Mouse (Mus musculus) limb, embryonic 10.5 days (tissue): ENCODE results near the gene Cxcr5. TPM values are rescaled to one million over a fixed set of nuclear protein-coding genes. Genes with fewer than 3 reads are reported as not detected.

Experiments used
- DNase-seq: peaks from one replicate; pipeline ENCODE4 v3.0.0-alpha.2; 2017; ENCODE audit warnings: low spot score
- H3K27ac ChIP-seq: fragments of 300-500 bp; sonication (generic); 2 replicates; pipeline ENCODE4 v1.5.1; 2016; ENCODE audit warnings: mild to moderate bottlenecking
- H3K27me3 ChIP-seq: fragments of 300-500 bp; sonication (generic); 2 replicates; pipeline ENCODE4 v1.6.1; 2016; ENCODE audit warnings: low read depth, mild to moderate bottlenecking; ENCODE audit not compliant: poor library complexity, severe bottlenecking
- H3K36me3 ChIP-seq: fragments of 300-500 bp; sonication (generic); 2 replicates; pipeline ENCODE4 v1.6.1; 2016; ENCODE audit warnings: mild to moderate bottlenecking, moderate library complexity
- H3K4me1 ChIP-seq: fragments of 300-500 bp; sonication (generic); 2 replicates; pipeline ENCODE4 v1.6.1; 2016
- H3K4me3 ChIP-seq: fragments of 300-500 bp; sonication (generic); 2 replicates; pipeline ENCODE4 v1.5.1; 2016; ENCODE audit warnings: mild to moderate bottlenecking, moderate library complexity
- H3K9me3 ChIP-seq: fragments of 300-500 bp; sonication (generic); replicated peaks from 2 replicates; pipeline ENCODE4 v1.6.1; 2016; ENCODE audit warnings: mild to moderate bottlenecking
- WGBS: fragments of 180-500 bp; shearing (Covaris S2); methylation state at CpG from one replicate; pipeline ENCODE4 v1.1.7; 2016; 5-methylcytosine and 5-hydroxymethylcytosine counted together
- polyA plus RNA-seq: library from polyadenylated mRNA; unstranded; fragments of >200 nt; fragmentation: Nextera tagmentation; extraction: Ambion mirVana; gene quantifications from 2 replicates; pipeline ENCODE4 v1.2.1, GENCODE M21; 2016

Gene Cxcr5
- polyA plus RNA-seq, 1 experiment from 2014 or later = not detected

DNA sequence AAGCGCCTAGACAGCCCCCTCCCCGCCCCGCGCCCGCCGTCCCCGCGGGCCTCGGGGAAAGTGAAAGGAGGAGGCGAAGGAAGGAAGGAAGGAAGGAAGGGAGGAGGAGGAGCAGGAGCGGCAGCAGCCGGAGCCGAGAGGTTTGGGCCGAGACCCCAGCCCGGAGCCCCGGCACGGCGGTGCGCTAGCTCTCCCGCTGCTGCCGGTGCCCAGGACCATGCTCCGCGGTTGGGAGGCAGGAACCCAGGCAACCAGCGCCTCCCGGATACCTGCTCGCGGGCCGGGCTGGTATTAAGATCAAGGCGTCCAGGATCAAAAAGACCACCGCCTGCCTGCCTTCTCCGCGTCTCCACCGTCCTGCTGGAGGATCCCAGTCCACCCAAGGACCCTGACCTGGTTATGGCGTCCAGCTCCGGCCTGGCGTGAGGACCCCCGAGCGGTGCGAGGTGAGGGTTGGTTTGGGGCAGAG, 78.6 kb downstream of the Cxcr5 start:
- peak overlapping the region; percentile 96 for H3K27ac ChIP-seq
- H3K27me3 ChIP-seq = no peaks in the 10 kb centered on the region
- no peaks in the 10 kb centered on the region for H3K9me3 ChIP-seq
- H3K4me1 ChIP-seq = peaks cover 85% of the 10 kb centered on the region
- DNase-seq = no peak
- H3K4me3 ChIP-seq = peak overlapping the region; percentile 94
- under 1% methylated on average over 39 of the region's 39 CpGs for WGBS
- H3K36me3 ChIP-seq = no peaks in the 10 kb centered on the region

DNA sequence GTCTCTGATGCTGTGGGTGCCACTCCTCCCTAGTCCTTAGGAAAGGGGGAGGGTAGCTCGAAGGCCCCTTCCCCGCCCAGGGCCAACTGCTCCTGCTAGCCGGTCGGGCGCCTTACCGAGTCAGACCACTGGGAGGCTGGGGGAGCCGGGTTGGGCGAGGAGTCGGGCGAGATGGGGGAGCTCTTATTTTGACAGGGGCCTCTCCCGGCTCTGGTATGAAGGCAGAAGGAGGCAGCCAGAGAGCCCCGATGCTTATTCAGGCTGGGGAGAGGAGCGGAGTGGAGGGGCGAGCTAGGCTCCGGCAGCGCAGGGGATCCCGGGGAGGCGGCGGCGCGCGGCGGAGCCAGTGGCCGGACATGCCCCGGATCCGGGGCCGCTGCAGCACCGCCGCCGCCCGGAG, 79.1 kb downstream of the Cxcr5 start, which contains the start of gene Bcl9l:
Gene Bcl9l (plus strand): TSS at position 274 of the 400 bp plus-strand sequence.
- Histone ChIP-seq H3K27me3 (no peaks in the 10 kb centered on the region), H3K36me3 (no peaks in the 10 kb centered on the region), H3K4me1 (peaks cover 85% of the 10 kb centered on the region), H3K4me3 (peak within 1 kb of the TSS; percentile 94), H3K9me3 (no peaks in the 10 kb centered on the region), H3K27ac (peak within 1 kb of the TSS; percentile 96)
- under 1% methylated on average over 31 of the region's 31 CpGs for WGBS
- DNase-seq = peak; percentile 99

DNA sequence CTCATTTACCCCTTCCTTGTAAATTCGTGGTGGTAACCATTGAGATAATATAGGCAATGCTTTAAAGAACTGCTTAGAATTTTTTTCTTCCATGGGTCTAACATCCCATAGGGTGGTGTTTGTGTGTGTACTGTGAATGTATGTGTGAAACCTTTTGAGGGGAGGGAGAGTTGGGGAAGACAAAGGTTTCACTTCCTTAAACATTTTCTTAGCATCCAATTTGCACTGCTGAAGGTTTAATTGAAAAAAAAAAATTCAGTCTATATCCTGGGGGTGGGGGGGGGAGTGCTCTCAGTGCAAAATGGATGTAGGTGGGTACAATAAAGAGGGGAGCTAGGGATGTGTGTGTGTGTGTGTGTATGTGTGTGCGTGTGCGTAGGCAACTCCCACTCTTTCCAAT, 79.6 kb downstream of the Cxcr5 start:
- H3K4me1 ChIP-seq = peaks cover 85% of the 10 kb centered on the region
- no peaks in the 10 kb centered on the region for H3K27me3 ChIP-seq
- H3K36me3 ChIP-seq = no peaks in the 10 kb centered on the region
- no peaks in the 10 kb centered on the region for H3K9me3 ChIP-seq
- peak overlapping the region; percentile 96 for H3K27ac ChIP-seq
- no peak for DNase-seq
- H3K4me3 ChIP-seq = peak overlapping the region; percentile 94
- WGBS = 7% methylated on average over 3 of the region's 3 CpGs

DNA sequence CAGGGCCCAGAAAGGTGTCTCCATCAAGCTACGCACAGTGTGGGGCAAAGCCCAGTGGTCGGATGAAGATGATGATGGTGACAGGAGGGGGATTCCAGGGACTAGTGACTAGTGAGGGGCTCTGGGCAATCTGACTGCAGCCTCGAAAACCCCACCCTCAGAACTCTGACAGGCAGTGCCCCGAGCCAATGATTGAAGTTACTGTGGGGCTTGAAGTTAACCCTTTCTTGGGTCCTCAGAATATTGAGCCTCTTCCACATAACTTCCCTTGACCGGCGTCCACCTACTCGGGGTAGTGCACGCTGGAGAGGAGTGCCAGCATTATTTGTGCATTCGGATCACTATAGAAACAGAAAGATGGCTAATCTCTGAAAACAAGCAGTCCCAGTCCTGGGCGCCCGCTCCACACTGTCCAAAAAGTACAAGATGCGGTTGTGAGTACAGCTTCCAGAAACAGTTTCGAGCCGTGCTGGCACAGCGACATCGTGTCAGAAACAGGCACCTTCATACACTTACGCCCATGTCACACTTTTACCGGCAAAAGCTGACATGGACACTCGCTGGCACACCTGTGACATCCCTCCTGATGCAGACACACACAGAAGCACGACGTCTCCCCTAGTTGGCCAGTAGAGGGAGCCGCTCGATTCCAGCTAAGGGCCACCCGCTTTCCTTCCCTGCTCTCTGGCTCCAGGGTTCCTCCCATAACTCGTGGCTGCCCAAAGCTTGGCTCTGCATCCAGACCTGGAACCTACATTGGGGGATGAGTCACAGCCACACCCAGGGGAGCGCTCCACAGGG, 81.8 kb downstream of the Cxcr5 start:
- peak overlapping the region; percentile 84 for H3K4me3 ChIP-seq
- H3K27ac ChIP-seq = peak overlapping the region; percentile 98
- H3K4me1 ChIP-seq = peaks cover 62% of the 10 kb centered on the region
- DNase-seq = peak; percentile 85
- no peaks in the 10 kb centered on the region for H3K27me3 ChIP-seq
- under 1% methylated on average over 26 of the region's 26 CpGs for WGBS
- no peaks in the 10 kb centered on the region for H3K9me3 ChIP-seq
- H3K36me3 ChIP-seq = no peaks in the 10 kb centered on the region

DNA sequence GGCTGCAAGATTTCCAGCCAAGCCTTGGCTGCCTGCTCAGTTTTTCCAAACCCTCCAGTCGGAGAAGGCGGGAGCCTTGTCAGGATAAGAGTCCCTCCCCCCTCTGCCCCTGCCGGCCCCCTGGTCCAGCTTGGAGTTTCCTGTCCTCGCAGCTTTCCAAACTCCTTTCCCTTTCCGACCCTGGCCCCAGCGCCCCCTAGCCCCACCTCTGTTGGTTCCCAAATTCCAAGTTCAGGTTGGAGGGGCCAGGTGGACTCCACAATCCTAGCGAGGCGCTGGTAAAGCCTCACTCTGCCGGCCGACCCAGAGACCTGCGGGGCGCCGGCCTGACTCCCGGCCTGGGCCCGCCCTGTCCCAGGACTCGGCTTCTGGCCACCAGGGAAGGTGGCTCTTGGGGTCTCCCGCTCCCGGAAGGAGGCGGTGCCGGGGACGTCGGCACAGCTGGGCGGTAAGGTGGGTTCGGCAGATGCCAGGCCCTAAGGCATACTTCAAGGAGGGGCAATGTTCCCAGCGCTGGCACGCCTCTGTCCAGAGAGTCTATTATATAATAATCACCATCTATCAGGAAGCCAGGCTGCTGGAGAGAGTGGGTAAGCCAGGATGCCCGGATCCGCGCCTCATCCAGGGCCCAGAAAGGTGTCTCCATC, 82.6 kb downstream of the Cxcr5 start:
- H3K27me3 ChIP-seq = no peaks in the 10 kb centered on the region
- peak overlapping the region; percentile 98 for H3K27ac ChIP-seq
- H3K4me1 ChIP-seq = peaks cover 55% of the 10 kb centered on the region
- WGBS = under 1% methylated on average over 29 of the region's 29 CpGs
- DNase-seq = peak; percentile 95
- peak overlapping the region; percentile 84 for H3K4me3 ChIP-seq
- H3K36me3 ChIP-seq = no peaks in the 10 kb centered on the region
- no peaks in the 10 kb centered on the region for H3K9me3 ChIP-seq

DNA sequence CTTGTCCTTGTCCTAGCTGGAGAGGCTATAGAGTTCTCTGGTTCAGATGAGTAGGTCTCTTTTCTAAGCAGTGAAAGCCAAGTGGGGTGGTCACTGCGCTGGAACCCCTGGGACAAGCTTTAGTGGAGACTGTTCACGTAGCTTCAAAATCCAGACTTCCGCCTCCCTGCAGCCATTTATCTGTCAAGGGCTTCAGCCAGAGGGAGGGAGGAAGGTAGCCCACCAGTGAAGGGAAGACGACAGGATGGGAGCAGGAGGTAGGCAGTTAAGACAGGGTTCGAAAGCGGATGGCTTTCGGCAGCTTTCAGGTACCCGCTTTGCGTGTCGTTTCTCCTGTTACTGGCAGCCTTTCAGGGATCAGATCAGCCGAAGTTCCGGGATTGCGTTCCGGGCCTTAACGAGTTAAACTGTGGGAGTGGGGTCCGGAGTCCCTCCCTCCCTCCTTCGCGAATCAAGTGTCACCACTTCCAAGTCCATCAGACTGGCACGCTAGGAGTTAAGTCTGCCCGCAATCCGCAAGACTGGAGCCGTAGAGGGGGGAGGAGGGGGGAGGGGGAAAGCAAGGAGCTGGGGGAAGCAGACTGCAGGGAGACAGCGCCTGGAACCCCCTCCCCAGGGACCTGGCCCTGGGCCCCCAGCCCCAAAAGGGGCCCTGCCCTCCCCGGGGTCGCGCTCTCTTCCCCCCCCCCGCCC, 83.3 kb downstream of the Cxcr5 start:
- H3K27ac ChIP-seq = peak overlapping the region; percentile 98
- H3K4me1 ChIP-seq = peaks cover 48% of the 10 kb centered on the region
- peak; percentile 92 for DNase-seq
- under 1% methylated on average over 24 of the region's 27 CpGs for WGBS
- H3K27me3 ChIP-seq = no peaks in the 10 kb centered on the region
- peak overlapping the region; percentile 84 for H3K4me3 ChIP-seq
- no peaks in the 10 kb centered on the region for H3K9me3 ChIP-seq
- no peaks in the 10 kb centered on the region for H3K36me3 ChIP-seq

DNA sequence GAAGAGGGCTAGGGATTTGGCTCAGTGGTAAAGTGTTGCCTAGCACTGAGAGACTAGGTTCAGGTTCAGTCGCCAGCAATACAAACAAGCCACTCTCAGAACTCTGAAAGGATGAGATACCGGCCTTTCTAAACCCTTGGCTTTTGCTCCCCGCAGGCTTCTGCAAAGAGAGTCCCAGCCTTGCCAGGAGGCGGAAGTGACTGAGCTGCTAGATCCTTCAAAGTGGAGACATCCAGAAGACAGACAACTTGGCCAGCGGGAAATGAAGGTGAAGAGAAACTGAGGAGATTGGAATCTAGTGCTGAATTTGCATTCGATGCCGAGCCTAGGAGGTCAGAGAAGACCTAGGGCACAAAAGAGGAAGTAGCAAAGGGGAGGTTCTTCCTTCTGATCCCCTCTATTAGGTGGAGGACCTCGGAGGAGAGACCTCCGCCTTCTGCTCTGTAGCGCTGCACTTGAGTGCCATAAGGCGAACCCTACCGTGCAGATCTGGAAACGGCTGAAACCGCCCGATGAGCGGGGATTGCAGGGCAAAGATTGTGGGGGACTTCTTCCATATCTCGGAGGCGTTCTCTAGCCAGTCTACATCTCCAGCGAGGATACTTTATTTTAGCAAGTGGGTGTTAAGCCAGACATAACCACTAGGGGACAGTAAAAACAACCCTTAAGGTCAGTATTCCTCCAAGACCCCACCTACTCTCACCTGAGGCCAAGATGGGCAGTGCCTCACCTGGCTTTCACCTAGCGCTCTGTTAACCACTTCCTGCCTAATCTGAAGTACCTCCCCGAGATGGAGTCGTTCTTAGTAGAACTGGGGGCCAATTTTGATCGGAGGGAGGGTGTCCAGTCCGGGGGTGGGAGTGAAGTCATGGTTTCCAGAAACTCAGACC, 84.1 kb downstream of the Cxcr5 start:
- Histone ChIP-seq H3K36me3 (no peaks in the 10 kb centered on the region), H3K27me3 (no peaks in the 10 kb centered on the region), H3K27ac (peak overlapping the region; percentile 98), H3K9me3 (no peaks in the 10 kb centered on the region), H3K4me1 (peaks cover 46% of the 10 kb centered on the region), H3K4me3 (peak overlapping the region; percentile 84)
- peak; percentile 60 for DNase-seq
- 4% methylated on average over 24 of the region's 24 CpGs for WGBS

DNA sequence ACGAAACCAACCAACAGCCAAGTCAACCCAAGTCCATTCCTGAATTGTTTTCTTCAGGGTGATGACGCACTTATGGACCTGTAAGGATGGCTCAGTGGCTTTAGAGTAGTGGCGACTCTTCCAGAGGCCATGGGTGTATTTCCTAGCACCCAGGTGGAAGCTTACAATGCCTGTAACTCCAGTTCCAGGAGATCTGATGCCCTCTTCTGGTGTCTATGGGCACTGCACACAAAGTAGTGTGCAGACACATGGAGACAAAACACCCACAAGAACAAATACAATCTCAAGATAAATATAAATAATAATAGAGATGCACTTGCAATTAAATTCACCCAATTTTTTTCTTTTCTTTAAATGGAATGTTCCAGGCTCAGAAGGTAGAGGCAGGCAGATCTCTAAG, 85.7 kb downstream of the Cxcr5 start:
- WGBS = 93% methylated on average over 3 of the region's 3 CpGs
- DNase-seq = no peak
- Histone ChIP-seq H3K4me1 (peaks cover 34% of the 10 kb centered on the region), H3K4me3 (no peak overlapping the region), H3K27ac (no peak overlapping the region), H3K36me3 (no peaks in the 10 kb centered on the region), H3K9me3 (no peaks in the 10 kb centered on the region), H3K27me3 (no peaks in the 10 kb centered on the region)

DNA sequence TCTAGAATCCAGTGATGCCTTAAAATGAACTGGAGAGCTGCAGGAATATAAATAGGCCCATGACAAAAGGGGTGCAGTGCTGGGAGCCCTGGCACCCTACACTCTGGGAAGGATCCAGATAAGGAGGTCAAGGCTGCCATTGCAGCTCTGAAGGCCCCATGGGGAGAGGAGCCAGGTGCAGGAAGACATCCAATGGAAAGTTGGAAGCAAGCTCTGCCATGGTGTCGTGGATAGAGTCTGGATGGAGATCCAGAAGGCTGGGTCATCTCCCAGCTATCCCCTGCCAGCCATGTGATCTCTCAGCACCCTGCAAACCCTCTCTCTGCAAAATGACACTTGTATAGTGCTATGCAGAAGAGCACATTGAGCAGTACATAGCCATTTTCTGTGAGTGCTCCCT, 87.3 kb downstream of the Cxcr5 start:
- Histone ChIP-seq H3K27ac (no peak overlapping the region), H3K27me3 (peaks cover under 1% of the 10 kb centered on the region; the same call in 1 of the 2 replicates), H3K4me1 (peaks cover 20% of the 10 kb centered on the region), H3K9me3 (no peaks in the 10 kb centered on the region), H3K36me3 (no peaks in the 10 kb centered on the region), H3K4me3 (no peak overlapping the region)
- 43% methylated on average over 1 of the region's 1 CpGs for WGBS
- DNase-seq = no peak

DNA sequence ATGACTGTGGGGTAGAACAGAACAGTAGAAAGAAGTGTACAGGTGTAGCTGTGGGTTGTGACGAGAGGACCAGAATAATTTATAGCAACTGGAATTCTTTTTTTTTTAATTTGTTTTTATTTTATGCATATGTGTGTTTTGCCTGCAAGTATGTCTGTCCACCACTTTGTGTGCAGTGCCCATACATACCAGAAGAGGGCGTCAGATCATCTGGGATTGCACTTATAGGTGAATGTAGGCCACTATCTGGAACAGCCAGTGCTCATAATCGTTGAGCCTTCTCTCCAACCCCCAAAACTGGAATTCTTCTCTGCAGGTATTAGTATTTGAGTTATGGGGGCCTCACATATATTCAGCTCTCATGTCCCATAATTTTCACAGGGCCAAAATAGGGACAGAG, 88.5 kb downstream of the Cxcr5 start:
- H3K27me3 ChIP-seq = peaks cover 11% of the 10 kb centered on the region
- 66% methylated on average over 3 of the region's 3 CpGs for WGBS
- peaks cover 11% of the 10 kb centered on the region for H3K4me1 ChIP-seq
- no peak overlapping the region for H3K27ac ChIP-seq
- H3K36me3 ChIP-seq = no peaks in the 10 kb centered on the region
- DNase-seq = no peak
- H3K4me3 ChIP-seq = no peak overlapping the region
- no peaks in the 10 kb centered on the region for H3K9me3 ChIP-seq

DNA sequence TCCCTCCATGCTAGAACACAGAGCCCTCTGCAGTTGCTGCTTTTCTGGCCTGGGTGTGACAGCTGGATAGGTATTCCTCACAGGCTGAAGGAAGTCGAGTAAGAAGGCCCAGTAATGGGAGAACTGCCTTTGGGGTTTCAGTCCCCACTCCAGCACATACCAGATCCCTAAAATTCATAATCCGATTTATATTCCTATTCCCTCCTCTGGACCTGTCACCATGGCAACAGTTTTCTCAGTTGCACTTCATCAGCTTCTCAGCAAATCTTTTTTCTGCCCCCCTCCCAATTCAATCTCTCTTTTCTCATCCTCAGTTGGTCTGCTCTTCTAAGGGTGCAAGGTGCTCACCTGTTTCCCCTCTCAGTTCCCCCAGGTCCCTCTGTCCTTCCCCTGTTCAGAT, 92.9 kb downstream of the Cxcr5 start:
- Histone ChIP-seq H3K27me3 (peaks cover 17% of the 10 kb centered on the region), H3K4me3 (no peak overlapping the region), H3K36me3 (no peaks in the 10 kb centered on the region), H3K4me1 (0 out of 2 replicates have a peak, but pooled peaks cover 4% of the 10 kb centered on the region), H3K27ac (no peak overlapping the region), H3K9me3 (no peaks in the 10 kb centered on the region)
- 68% methylated on average over 2 of the region's 2 CpGs for WGBS
- no peak for DNase-seq

DNA sequence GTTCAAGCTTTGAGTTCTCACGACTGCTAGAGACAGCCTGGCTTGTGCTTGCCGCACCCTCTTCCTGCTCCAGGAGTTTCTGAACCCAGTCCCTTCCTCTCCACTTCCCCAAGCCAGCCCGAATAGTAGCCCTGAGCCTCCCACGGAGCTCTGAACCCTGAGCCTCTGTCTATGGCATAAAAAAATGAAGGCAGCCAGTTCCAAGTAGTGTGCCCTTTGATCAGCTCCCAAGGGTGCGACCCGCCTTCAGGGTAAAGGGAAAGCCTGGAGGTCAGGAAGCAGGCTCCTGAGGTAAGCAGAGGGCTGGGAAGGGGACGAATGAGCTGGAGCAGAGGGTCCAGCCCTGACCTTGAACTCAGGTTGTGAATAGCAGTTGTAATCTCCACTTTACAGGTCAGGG, 93.5 kb downstream of the Cxcr5 start:
- H3K9me3 ChIP-seq = no peaks in the 10 kb centered on the region
- DNase-seq = no peak
- H3K27ac ChIP-seq = no peak overlapping the region
- H3K27me3 ChIP-seq = peaks cover 17% of the 10 kb centered on the region
- no peaks in the 10 kb centered on the region for H3K36me3 ChIP-seq
- WGBS = 61% methylated on average over 7 of the region's 7 CpGs
- no peak overlapping the region for H3K4me3 ChIP-seq
- 0 out of 2 replicates have a peak, but pooled peaks cover 4% of the 10 kb centered on the region for H3K4me1 ChIP-seq
